Mouse (Mus musculus) heart, adult 2 months (tissue): ENCODE results near the gene Frmd5.
A peak's percentile ranks its signal among the peaks of the same experiment; 100 is the strongest.

Experiments
- CTCF ChIP-seq: fragments of 200-600 bp; IDR thresholded peaks from 2 replicates; pipeline ENCODE4 v1.8.1; 2022; ENCODE audit warnings: antibody characterized with exemption, mild to moderate bottlenecking, moderate library complexity
- EP300 ChIP-seq: fragments of 200-500 bp; IDR thresholded peaks from 2 replicates; pipeline ENCODE4 v1.6.1; 2011; ENCODE audit warnings: low read depth, low read length, control low read depth; ENCODE audit not compliant: insufficient read depth
- POLR2A ChIP-seq: fragments of 200-500 bp; IDR thresholded peaks from 2 replicates; pipeline ENCODE4 v1.6.1; 2011; ENCODE audit warnings: mild to moderate bottlenecking, low read depth, low read length, control low read depth; ENCODE audit not compliant: insufficient read depth

- TF ChIP-seq EP300 (no peak), CTCF (peak; percentile 26; the same call in 1 of the 2 replicates), POLR2A (no peak)
Observed at GRCm38 (mm10) chr2:121544829-121545228, 262.1 kb downstream of the Frmd5 start.
